Mouse (Mus musculus) liver, postnatal 0 days (tissue): ENCODE measurements around the gene Dlg2. TPM values are rescaled to one million over a fixed set of nuclear protein-coding genes. Genes with fewer than 3 reads are reported as not detected.

Source experiments
- ATAC-seq: fragments of 200-750 bp; cut with Nextera tagmentation; 2 replicates; pipeline ENCODE4 v1.8.0; 2017; ENCODE audit warnings: mild to moderate bottlenecking, moderate library complexity
- DNase-seq: peaks from one replicate; pipeline ENCODE4 v3.0.0-alpha.2; 2016
- H3K27ac ChIP-seq: fragments of 300-500 bp; sonication (generic); 2 replicates; pipeline ENCODE4 v1.5.1; 2014; ENCODE audit warnings: antibody characterized with exemption, moderate library complexity, mild to moderate bottlenecking, low read depth
- H3K27me3 ChIP-seq: fragments of 300-500 bp; sonication (generic); 2 replicates; pipeline ENCODE4 v1.6.1; 2014; ENCODE audit warnings: low read length, control low read depth, mixed read lengths; ENCODE audit not compliant: insufficient read depth
- H3K36me3 ChIP-seq: fragments of 300-500 bp; sonication (generic); replicated peaks from 2 replicates; pipeline ENCODE4 v1.6.1; 2014; ENCODE audit warnings: mild to moderate bottlenecking, control low read depth, low read length, moderate library complexity, mixed read lengths; ENCODE audit not compliant: insufficient read depth
- H3K4me1 ChIP-seq: fragments of 300-500 bp; sonication (generic); 2 replicates; pipeline ENCODE4 v1.6.1; 2014; ENCODE audit warnings: antibody characterized with exemption, mild to moderate bottlenecking, control low read depth; ENCODE audit not compliant: insufficient read depth
- H3K4me2 ChIP-seq: fragments of 300-500 bp; sonication (generic); 2 replicates; pipeline ENCODE4 v1.6.1; 2014; ENCODE audit warnings: low read depth, mild to moderate bottlenecking, low read length, moderate library complexity, mixed read lengths
- H3K4me3 ChIP-seq: fragments of 300-500 bp; sonication (generic); 2 replicates; pipeline ENCODE4 v1.5.1; 2014; ENCODE audit warnings: low read depth, low read length
- H3K9ac ChIP-seq: fragments of 300-500 bp; sonication (generic); replicated peaks from 2 replicates; pipeline ENCODE4 v1.6.1; 2014; ENCODE audit warnings: mild to moderate bottlenecking, moderate library complexity
- H3K9me3 ChIP-seq: fragments of 300-500 bp; sonication (generic); 2 replicates; pipeline ENCODE4 v1.6.1; 2016; ENCODE audit warnings: mild to moderate bottlenecking, control low read depth, low read length, mixed read lengths
- CTCF ChIP-seq: sonication (generic); IDR thresholded peaks from 2 replicates; pipeline ENCODE4 v1.5.1; 2016; ENCODE audit warnings: antibody characterized with exemption, low read depth
- EP300 ChIP-seq: IDR thresholded peaks from 2 replicates; pipeline ENCODE4 v1.6.1; 2016; ENCODE audit warnings: antibody characterized with exemption, low read depth, mild to moderate bottlenecking
- WGBS: fragments of 180-500 bp; shearing (Covaris S2); extraction: QIAGEN DNeasy Blood & Tissue Kit; methylation state at CpG from one replicate; pipeline ENCODE4 v1.1.7; 2014; ENCODE audit not compliant: insufficient replicate concordance; 5-methylcytosine and 5-hydroxymethylcytosine counted together
- polyA plus RNA-seq: library from polyadenylated mRNA; unstranded; fragments of >200 nt; fragmentation: Nextera tagmentation; extraction: Ambion mirVana; gene quantifications from 2 replicates; pipeline ENCODE4 v1.2.1, GENCODE M21; 2015

The Dlg2 gene
- polyA plus RNA-seq, 1 experiment from 2014 or later, result 0.41 TPM

GRCm38 (mm10) chr7:90587795-90588194, 111.3 kb downstream of the Dlg2 start:
- no peak for DNase-seq
- whole genome bisulfite sequencing, result 52% methylated on average over 2 of the region's 2 CpGs

GRCm38 (mm10) chr7:90588318-90588717, 111.8 kb downstream of the Dlg2 start:
- no peak overlapping the region for H3K4me2 ChIP-seq
- H3K9me3 ChIP-seq, result no peaks in the 10 kb centered on the region
- no peak for DNase-seq
- no peak overlapping the region for H3K4me3 ChIP-seq
- TF ChIP-seq EP300 (no peak), CTCF (no peak)
- no peak overlapping the region for H3K9ac ChIP-seq
- WGBS, result 64% methylated on average over 1 of the region's 1 CpGs
- ATAC-seq, result no peak
- no peak overlapping the region for H3K27ac ChIP-seq
- no peaks in the 10 kb centered on the region for H3K36me3 ChIP-seq
- H3K27me3 ChIP-seq, result no peaks in the 10 kb centered on the region
- H3K4me1 ChIP-seq, result no peaks in the 10 kb centered on the region

More at GRCm38 (mm10) chr7:90587795-90588194, 111.3 kb downstream of the Dlg2 start:
- no peak for TF ChIP-seq CTCF
- Histone ChIP-seq H3K4me1 (no peaks in the 10 kb centered on the region), H3K27me3 (no peaks in the 10 kb centered on the region), H3K4me3 (no peak overlapping the region), H3K9me3 (no peaks in the 10 kb centered on the region), H3K4me2 (no peak overlapping the region), H3K27ac (no peak overlapping the region), H3K9ac (no peak overlapping the region), H3K36me3 (no peaks in the 10 kb centered on the region)
- ATAC-seq, result no peak

- TF ChIP-seq CTCF, result no peak
- no peak for TF ChIP-seq EP300
- DNase-seq (no peak), ATAC-seq (no peak)
- H3K9ac ChIP-seq, result no peak overlapping the region
- H3K4me1 ChIP-seq, result no peaks in the 10 kb centered on the region
- H3K4me3 ChIP-seq, result no peak overlapping the region
- H3K9me3 ChIP-seq, result no peaks in the 10 kb centered on the region
- H3K27me3 ChIP-seq, result no peaks in the 10 kb centered on the region
- H3K27ac ChIP-seq, result no peak overlapping the region
- H3K36me3 ChIP-seq, result no peaks in the 10 kb centered on the region
- 50% methylated on average over 2 of the region's 2 CpGs for WGBS
- no peak overlapping the region for H3K4me2 ChIP-seq
Observed at GRCm38 (mm10) chr7:90609764-90610163, 133.3 kb downstream of the Dlg2 start.

- H3K4me2 ChIP-seq, result no peak overlapping the region
- TF ChIP-seq CTCF (no peak), EP300 (no peak)
- WGBS, result 79% methylated on average over 3 of the region's 3 CpGs
Observed at GRCm38 (mm10) chr7:90630546-90630945, 154.1 kb downstream of the Dlg2 start.

GRCm38 (mm10) chr7:90649512-90649911, 173.0 kb downstream of the Dlg2 start:
- Histone ChIP-seq H3K9ac (no peak overlapping the region), H3K27me3 (no peaks in the 10 kb centered on the region), H3K4me3 (no peak overlapping the region), H3K4me1 (no peaks in the 10 kb centered on the region), H3K36me3 (no peaks in the 10 kb centered on the region), H3K27ac (no peak overlapping the region), H3K4me2 (no peak overlapping the region), H3K9me3 (no peaks in the 10 kb centered on the region)
- 62% methylated on average over 1 of the region's 1 CpGs for WGBS
- TF ChIP-seq CTCF (no peak), EP300 (no peak)
- no peak for DNase-seq
- no peak for ATAC-seq

More at GRCm38 (mm10) chr7:90630546-90630945, 154.1 kb downstream of the Dlg2 start:
- Histone ChIP-seq H3K27me3 (no peaks in the 10 kb centered on the region), H3K9ac (no peak overlapping the region), H3K9me3 (no peaks in the 10 kb centered on the region), H3K4me1 (no peaks in the 10 kb centered on the region), H3K27ac (no peak overlapping the region), H3K36me3 (no peaks in the 10 kb centered on the region), H3K4me3 (no peak overlapping the region)
- no peak for DNase-seq
- ATAC-seq, result no peak

GRCm38 (mm10) chr7:90651128-90651527, 174.7 kb downstream of the Dlg2 start:
- no peak for DNase-seq
- ATAC-seq, result no peak

GRCm38 (mm10) chr7:90651611-90652010, 175.1 kb downstream of the Dlg2 start:
- H3K36me3 ChIP-seq, result no peaks in the 10 kb centered on the region
- TF ChIP-seq EP300 (no peak), CTCF (no peak)
- DNase-seq, result no peak
- H3K9me3 ChIP-seq, result no peaks in the 10 kb centered on the region
- H3K9ac ChIP-seq, result no peak overlapping the region
- WGBS, result 79% methylated on average over 2 of the region's 2 CpGs
- H3K27ac ChIP-seq, result no peak overlapping the region
- ATAC-seq, result no peak
- no peak overlapping the region for H3K4me3 ChIP-seq
- no peaks in the 10 kb centered on the region for H3K27me3 ChIP-seq
- no peaks in the 10 kb centered on the region for H3K4me1 ChIP-seq
- no peak overlapping the region for H3K4me2 ChIP-seq

More at GRCm38 (mm10) chr7:90651128-90651527, 174.7 kb downstream of the Dlg2 start:
- no peak overlapping the region for H3K4me3 ChIP-seq
- H3K9ac ChIP-seq, result no peak overlapping the region
- H3K27ac ChIP-seq, result no peak overlapping the region
- 66% methylated on average over 6 of the region's 6 CpGs for WGBS
- H3K27me3 ChIP-seq, result no peaks in the 10 kb centered on the region
- no peaks in the 10 kb centered on the region for H3K4me1 ChIP-seq
- H3K36me3 ChIP-seq, result no peaks in the 10 kb centered on the region
- no peak overlapping the region for H3K4me2 ChIP-seq
- H3K9me3 ChIP-seq, result no peaks in the 10 kb centered on the region
- TF ChIP-seq CTCF, result no peak
- no peak for TF ChIP-seq EP300
